Comparison of ENCODE assay signal across 22 mouse cellular contexts in genomic region chr3:54517251-54517650, GRCm38 (mm10).
DNase-seq lines count a peak whose midpoint lies in the region; ATAC-seq and TF ChIP-seq lines count a peak whose summit lies in the region.
"Had no signal": no experiment of that assay in that cellular context is flagged by ENCODE, and none has a peak within 500 bp of the region (broad histone marks: within the 10 kb centered on the region; RNA-seq: fewer than 3 reads in every experiment).

No protein-coding gene starts in this region.

- no peak overlapping the region for H3K4me3 ChIP-seq in liver, adult 2 months (ENCODE audit: insufficient read depth, low read depth, low read length)
- no peak overlapping the region for H3K4me3 ChIP-seq in liver, embryonic 11.5 days (ENCODE audit: low read depth, low read length)
- H3K4me3 ChIP-seq in lung, postnatal 0 days (ENCODE audit: low read depth, low read length), result no peak overlapping the region
- H3K4me3 ChIP-seq in brown adipose tissue, adult 24 weeks (ENCODE audit: insufficient read depth, low read depth, low read length), result no peak overlapping the region
- H3K4me3 ChIP-seq in forebrain, embryonic 13.5 days, result no peak overlapping the region

- no peak for TF ChIP-seq POLR2A in liver, adult 2 months (IDR thresholded peaks at IDR 0.05; ENCODE audit: extremely low read depth, insufficient read depth, low read length)

- no peak for ATAC-seq in liver, embryonic 11.5 days (replicated peaks; ENCODE audit: low FRiP score)
- ATAC-seq in lung, postnatal 0 days, result peak; percentile 17; the same call in 1 of the 2 replicates
- no peak for ATAC-seq in forebrain, embryonic 13.5 days
- ATAC-seq: activated CD4-positive, CD25-positive, alpha-beta regulatory T cell, adult 4 months; CD4-positive, CD25-positive, alpha-beta regulatory T cell, adult 4 months; Patski had no signal

- WGBS in liver, adult 2 months, result 30% methylated on average over 3 of the region's 3 CpGs
- 73% methylated on average over 3 of the region's 3 CpGs for WGBS in liver, embryonic 11.5 days
- 81% methylated on average over 3 of the region's 3 CpGs for WGBS in lung, postnatal 0 days
- 89% methylated on average over 3 of the region's 3 CpGs for WGBS in forebrain, embryonic 13.5 days

- H3K36me3 ChIP-seq in liver, adult 2 months (ENCODE audit: control insufficient read depth, insufficient read depth, low read length), result no peaks in the 10 kb centered on the region
- no peaks in the 10 kb centered on the region for H3K36me3 ChIP-seq in liver, embryonic 11.5 days (ENCODE audit: control insufficient read depth, insufficient read depth, low read length)
- H3K36me3 ChIP-seq in lung, postnatal 0 days (ENCODE audit: insufficient read depth, low read length), result no peaks in the 10 kb centered on the region
- H3K36me3 ChIP-seq in forebrain, embryonic 13.5 days (ENCODE audit: poor library complexity, severe bottlenecking), result no peaks in the 10 kb centered on the region
- H3K36me3 ChIP-seq: G1E had no signal

- TF ChIP-seq EP300 in lung, postnatal 0 days (IDR thresholded peaks at IDR 0.05), result no peak

- peaks cover 10% of the 10 kb centered on the region; the same call in 1 of the 2 replicates for H3K4me1 ChIP-seq in liver, adult 2 months (ENCODE audit: control insufficient read depth, insufficient read depth, low read length)
- no peaks in the 10 kb centered on the region for H3K4me1 ChIP-seq in liver, embryonic 11.5 days (replicated peaks; ENCODE audit: control insufficient read depth, insufficient read depth, low read length)
- no peaks in the 10 kb centered on the region for H3K4me1 ChIP-seq in lung, postnatal 0 days (ENCODE audit: insufficient read depth, low read depth, low read length)
- H3K4me1 ChIP-seq in brown adipose tissue, adult 24 weeks (ENCODE audit: control insufficient read depth, insufficient read depth, insufficient read length, low read length), result no peaks in the 10 kb centered on the region
- H3K4me1 ChIP-seq in forebrain, embryonic 13.5 days, result no peaks in the 10 kb centered on the region

- no peaks in the 10 kb centered on the region for H3K9me3 ChIP-seq in liver, embryonic 11.5 days (ENCODE audit: control insufficient read depth, low read length)
- no peaks in the 10 kb centered on the region for H3K9me3 ChIP-seq in lung, postnatal 0 days (ENCODE audit: low read length)
- H3K9me3 ChIP-seq in forebrain, embryonic 13.5 days (replicated peaks), result no peaks in the 10 kb centered on the region

- peak; percentile 90 for DNase-seq in liver, adult 2 months (ENCODE audit: extremely low read depth, low read depth, low spot score)
- DNase-seq in liver, embryonic 11.5 days (ENCODE audit: low spot score), result no peak
- no peak for DNase-seq in lung, postnatal 0 days (ENCODE audit: low spot score)
- no peak for DNase-seq in lung, postnatal 14 days
- DNase-seq: adrenal gland, adult 2 months; adrenal gland, adult 8-10 months; adrenal gland, postnatal 10 days; adrenal gland, postnatal 14 days; adrenal gland, postnatal 25 days; adrenal gland, postnatal 36 days; B cell, adult 2 months; cerebellum, adult 11 months; cerebellum, adult 11-12 months; cerebellum, adult 18-20 months; cerebellum, adult 2 months had no signal

- H3K79me2 ChIP-seq in liver, adult 2 months (ENCODE audit: control insufficient read depth, insufficient read depth, low read length), result no peaks in the 10 kb centered on the region

- H3K27me3 ChIP-seq in liver, adult 2 months (ENCODE audit: control insufficient read depth, insufficient read depth, low read length), result no peaks in the 10 kb centered on the region
- no peaks in the 10 kb centered on the region for H3K27me3 ChIP-seq in liver, embryonic 11.5 days (replicated peaks; ENCODE audit: control insufficient read depth, insufficient read depth, low read length)
- H3K27me3 ChIP-seq in lung, postnatal 0 days (replicated peaks; ENCODE audit: insufficient read depth, low read length), result no peaks in the 10 kb centered on the region
- H3K27me3 ChIP-seq in forebrain, embryonic 13.5 days, result no peaks in the 10 kb centered on the region
- H3K27me3 ChIP-seq: CH12.LX, Patski had no signal

- peak overlapping the region; percentile 44 for H3K27ac ChIP-seq in liver, adult 2 months (replicated peaks; ENCODE audit: insufficient read depth, low read depth, low read length)
- no peak overlapping the region for H3K27ac ChIP-seq in liver, embryonic 11.5 days (ENCODE audit: low read depth, low read length)
- H3K27ac ChIP-seq in lung, postnatal 0 days (ENCODE audit: low read length), result no peak overlapping the region
- H3K27ac ChIP-seq in brown adipose tissue, adult 24 weeks (replicated peaks; ENCODE audit: low read depth, low read length), result peak overlapping the region; percentile 42; the same call in 1 of the 2 replicates
- H3K27ac ChIP-seq in forebrain, embryonic 13.5 days, result no peak overlapping the region

- H3K9ac ChIP-seq in liver, adult 2 months (ENCODE audit: low read depth, low read length), result no peak overlapping the region
- no peak overlapping the region for H3K9ac ChIP-seq in liver, embryonic 11.5 days (ENCODE audit: low read depth, low read length)
- no peak overlapping the region for H3K9ac ChIP-seq in lung, postnatal 0 days (replicated peaks; ENCODE audit: low read depth)
- no peak overlapping the region for H3K9ac ChIP-seq in forebrain, embryonic 13.5 days

- no peak overlapping the region for H3K4me2 ChIP-seq in liver, embryonic 11.5 days
- no peak overlapping the region for H3K4me2 ChIP-seq in lung, postnatal 0 days (replicated peaks; ENCODE audit: low read depth, low read length)
- no peak overlapping the region for H3K4me2 ChIP-seq in forebrain, embryonic 13.5 days

- no peak for TF ChIP-seq CTCF in liver, adult 2 months (IDR thresholded peaks at IDR 0.05; ENCODE audit: low read depth, low read length)
- TF ChIP-seq CTCF in lung, postnatal 0 days (IDR thresholded peaks at IDR 0.05), result no peak

Comparison
In these comparisons a context has a peak if more than half of its experiments do, and no peak if none do; other contexts are left out.
1. H3K27ac ChIP-seq: peak in liver, adult 2 months (single experiment) and brown adipose tissue, adult 24 weeks (single experiment); none in liver, embryonic 11.5 days (single experiment), lung, postnatal 0 days (single experiment) and forebrain, embryonic 13.5 days (single experiment).